Mouse (Mus musculus): ENCODE measurements around the gene Abtb2. TPM values are rescaled to one million over a fixed set of nuclear protein-coding genes. Genes with fewer than 3 reads are reported as not detected.

Gene Abtb2
- polyA plus RNA-seq, 1 experiment from 2014 or later: 20.2 TPM

DNA sequence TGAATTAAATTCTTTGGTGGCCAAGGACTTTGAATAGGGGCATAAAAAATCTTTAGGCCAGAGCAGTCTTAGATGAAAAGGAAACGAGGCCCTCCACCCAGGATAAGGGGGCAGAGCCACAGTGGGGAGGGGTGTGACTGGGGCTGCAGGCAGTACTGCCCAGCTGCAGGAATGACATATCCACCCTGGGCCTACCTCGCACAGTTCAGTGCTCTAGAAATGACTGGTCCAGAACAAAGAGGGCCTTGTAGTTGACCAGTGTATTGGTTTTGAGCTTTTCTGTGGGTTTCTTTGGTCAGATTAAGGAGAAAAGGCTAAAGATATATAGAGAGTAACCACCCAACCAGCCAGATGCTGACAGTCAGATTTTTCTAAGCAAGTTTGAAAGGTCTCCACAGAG, 74.8 kb downstream of the Abtb2 start:
- H3K9me3 ChIP-seq (replicated peaks): no peaks in the 10 kb centered on the region
- no peak overlapping the region for H3K27ac ChIP-seq
- H3K4me3 ChIP-seq: no peak overlapping the region
- WGBS: 56% methylated on average over 2 of the region's 2 CpGs
- peaks cover 40% of the 10 kb centered on the region for H3K4me1 ChIP-seq (replicated peaks)
- H3K9ac ChIP-seq: no peak overlapping the region
- ATAC-seq (replicated peaks; ENCODE audit: insufficient number of reproducible peaks, insufficient read depth, low FRiP score, low read depth): no peak
- H3K27me3 ChIP-seq: no peaks in the 10 kb centered on the region
- H3K4me2 ChIP-seq: no peak overlapping the region
- no peaks in the 10 kb centered on the region for H3K36me3 ChIP-seq

DNA sequence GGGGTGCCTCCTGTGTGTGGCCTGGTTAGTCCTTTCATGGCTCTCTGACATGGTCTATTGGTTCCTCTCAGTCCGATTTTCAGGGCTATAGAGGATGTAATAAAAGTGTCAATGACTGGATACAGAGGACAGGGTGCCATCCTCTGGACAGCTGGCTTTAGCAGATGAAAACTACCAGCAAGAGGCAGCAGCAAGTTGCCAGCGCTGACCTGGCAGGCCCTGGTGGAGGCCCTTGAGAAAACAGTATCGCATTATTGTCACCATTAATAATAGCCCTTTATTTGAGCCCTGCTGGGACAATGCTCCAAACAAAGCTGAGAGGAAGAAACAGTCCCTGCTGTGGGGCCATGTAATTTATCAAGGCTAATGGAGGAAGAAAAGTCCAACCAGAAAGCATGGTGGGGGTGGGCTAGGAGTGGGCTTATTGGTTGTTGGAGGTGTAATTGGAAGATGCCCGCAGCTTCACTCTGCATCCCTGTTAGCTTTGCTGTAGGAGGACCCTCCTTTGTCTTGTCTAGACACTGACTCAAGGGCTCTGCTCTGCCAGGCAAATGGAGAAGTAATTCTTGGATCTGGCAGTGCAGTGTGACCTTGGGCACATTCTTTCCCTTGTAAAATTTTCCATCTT, 77.6 kb downstream of the Abtb2 start:
- no peak overlapping the region; the same call in 1 of the 2 replicates for H3K27ac ChIP-seq
- no peaks in the 10 kb centered on the region for H3K9me3 ChIP-seq (replicated peaks)
- no peaks in the 10 kb centered on the region for H3K36me3 ChIP-seq
- H3K4me3 ChIP-seq: no peak overlapping the region
- WGBS: 57% methylated on average over 4 of the region's 4 CpGs
- 0 out of 2 replicates have a peak, but pooled peaks have one; percentile 4 for ATAC-seq (replicated peaks; ENCODE audit: insufficient number of reproducible peaks, insufficient read depth, low FRiP score, low read depth)
- no peak overlapping the region for H3K9ac ChIP-seq
- peaks cover 34% of the 10 kb centered on the region for H3K4me1 ChIP-seq (replicated peaks)
- H3K4me2 ChIP-seq: no peak overlapping the region
- H3K27me3 ChIP-seq: no peaks in the 10 kb centered on the region

DNA sequence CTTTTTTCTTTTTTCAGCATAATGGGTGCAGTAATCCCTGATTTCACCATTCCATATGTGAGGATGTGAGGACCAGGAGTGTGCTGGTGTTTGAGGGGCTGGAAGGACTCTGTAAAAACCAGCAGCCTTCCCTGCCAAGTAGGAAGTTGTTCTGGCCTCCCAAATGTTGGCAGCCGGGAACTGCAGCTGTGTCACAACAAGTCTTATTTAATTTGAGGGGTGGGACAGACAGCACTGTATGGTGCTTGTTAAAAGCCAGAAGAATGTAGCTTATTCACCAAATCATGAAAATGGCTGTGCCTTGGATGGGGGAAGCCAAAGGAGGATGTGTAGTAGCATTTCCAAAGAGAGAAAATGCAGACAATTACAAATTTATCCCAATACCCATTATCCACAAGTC, 78.3 kb downstream of the Abtb2 start:
- no peak for ATAC-seq (replicated peaks; ENCODE audit: insufficient number of reproducible peaks, insufficient read depth, low FRiP score, low read depth)
- H3K36me3 ChIP-seq: no peaks in the 10 kb centered on the region
- H3K9ac ChIP-seq: no peak overlapping the region
- H3K27me3 ChIP-seq: no peaks in the 10 kb centered on the region
- H3K4me1 ChIP-seq (replicated peaks): peaks cover 29% of the 10 kb centered on the region
- 39% methylated on average over 1 of the region's 1 CpGs for WGBS
- H3K4me2 ChIP-seq: no peak overlapping the region
- no peak overlapping the region for H3K27ac ChIP-seq
- H3K4me3 ChIP-seq: no peak overlapping the region
- H3K9me3 ChIP-seq (replicated peaks): no peaks in the 10 kb centered on the region

DNA sequence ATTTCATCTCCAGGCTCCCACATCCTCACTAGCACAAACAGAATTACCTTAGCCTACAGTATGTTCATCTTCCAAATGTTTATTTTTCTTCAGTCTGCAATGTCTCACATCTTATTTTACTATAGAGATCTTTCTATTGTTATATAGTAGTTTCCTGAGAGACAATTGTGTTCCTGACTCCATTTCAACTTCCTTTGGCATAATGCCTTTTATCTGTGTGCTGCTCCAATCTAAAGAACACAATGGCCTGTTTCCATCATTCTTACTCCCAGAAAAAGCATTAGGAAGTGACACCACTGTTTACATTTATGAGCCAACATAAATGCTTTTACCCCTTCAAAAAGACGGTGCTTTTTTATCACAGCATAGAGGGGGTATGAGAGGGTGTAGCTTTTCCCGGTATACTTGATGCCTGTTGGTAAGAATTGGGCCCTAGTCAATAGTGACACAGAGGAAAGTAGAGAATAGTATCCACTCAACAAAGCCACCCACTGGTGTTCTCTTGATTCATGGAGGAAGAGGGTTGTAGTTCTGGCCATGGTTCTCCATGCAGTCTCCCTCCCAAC, 84.3 kb downstream of the Abtb2 start:
- no peak for ATAC-seq (replicated peaks; ENCODE audit: insufficient number of reproducible peaks, insufficient read depth, low FRiP score, low read depth)
- peak overlapping the region; percentile 67 for H3K27ac ChIP-seq
- H3K9me3 ChIP-seq (replicated peaks): no peaks in the 10 kb centered on the region
- H3K4me1 ChIP-seq (replicated peaks): peaks cover 26% of the 10 kb centered on the region
- H3K9ac ChIP-seq: no peak overlapping the region
- no peaks in the 10 kb centered on the region for H3K36me3 ChIP-seq
- no peak overlapping the region for H3K4me3 ChIP-seq
- 59% methylated on average over 2 of the region's 2 CpGs for WGBS
- H3K4me2 ChIP-seq: no peak overlapping the region
- no peaks in the 10 kb centered on the region for H3K27me3 ChIP-seq

DNA sequence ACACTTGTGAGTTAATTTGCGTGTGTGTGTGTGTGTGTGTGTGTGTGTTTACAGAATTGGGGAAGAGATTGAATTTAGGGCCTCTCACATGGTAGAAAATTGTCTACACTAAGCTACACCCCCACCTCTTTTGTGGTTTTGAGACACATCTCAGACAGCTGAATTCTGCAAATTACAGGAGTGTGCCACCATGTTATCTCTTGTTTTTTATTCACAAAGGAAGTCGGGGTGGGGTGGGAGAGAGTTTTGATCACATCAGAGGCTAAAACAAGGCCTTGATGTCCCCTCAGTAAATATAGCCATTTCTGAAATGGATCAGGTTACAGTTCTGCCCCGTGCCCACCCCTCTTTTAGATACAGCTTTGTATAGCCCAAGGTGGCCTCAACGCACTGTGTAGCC, 86.0 kb downstream of the Abtb2 start:
- peaks cover 34% of the 10 kb centered on the region for H3K4me1 ChIP-seq (replicated peaks)

DNA sequence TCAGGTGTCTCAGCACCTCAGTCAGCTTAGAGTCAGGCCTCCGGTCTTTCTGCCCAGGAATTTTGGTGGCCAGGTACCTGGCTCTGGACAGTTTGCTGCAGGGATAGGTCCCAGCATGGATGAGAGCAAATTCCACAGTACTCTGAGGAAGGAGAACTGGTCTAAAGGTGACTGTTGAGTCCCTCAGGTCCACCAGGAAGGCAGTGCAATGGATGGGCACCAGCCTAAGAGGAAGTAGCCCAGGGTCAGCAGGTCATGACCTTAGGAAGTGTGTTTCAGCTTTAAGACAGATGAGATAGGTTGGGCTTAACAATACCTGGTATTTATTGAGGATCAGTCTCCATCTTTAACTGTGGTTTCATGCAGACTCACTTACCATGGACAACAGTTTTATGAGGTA, 88.9 kb downstream of the Abtb2 start:
- Histone ChIP-seq H3K9me3 (replicated peaks) (no peaks in the 10 kb centered on the region), H3K36me3 (no peaks in the 10 kb centered on the region), H3K4me1 (replicated peaks) (peaks cover 53% of the 10 kb centered on the region), H3K4me2 (no peak overlapping the region), H3K9ac (no peak overlapping the region), H3K27ac (no peak overlapping the region), H3K27me3 (no peaks in the 10 kb centered on the region), H3K4me3 (no peak overlapping the region)
- no peak for ATAC-seq (replicated peaks; ENCODE audit: insufficient number of reproducible peaks, insufficient read depth, low FRiP score, low read depth)
- WGBS: 97% methylated on average over 1 of the region's 1 CpGs

More for the DNA sequence above, 86.0 kb downstream of the Abtb2 start:
- no peak overlapping the region for H3K27ac ChIP-seq
- no peaks in the 10 kb centered on the region for H3K27me3 ChIP-seq
- WGBS: 69% methylated on average over 4 of the region's 4 CpGs
- H3K4me3 ChIP-seq: no peak overlapping the region
- no peak overlapping the region for H3K9ac ChIP-seq
- H3K36me3 ChIP-seq: no peaks in the 10 kb centered on the region
- no peak overlapping the region for H3K4me2 ChIP-seq
- H3K9me3 ChIP-seq (replicated peaks): no peaks in the 10 kb centered on the region
- ATAC-seq (replicated peaks; ENCODE audit: insufficient number of reproducible peaks, insufficient read depth, low FRiP score, low read depth): no peak

DNA sequence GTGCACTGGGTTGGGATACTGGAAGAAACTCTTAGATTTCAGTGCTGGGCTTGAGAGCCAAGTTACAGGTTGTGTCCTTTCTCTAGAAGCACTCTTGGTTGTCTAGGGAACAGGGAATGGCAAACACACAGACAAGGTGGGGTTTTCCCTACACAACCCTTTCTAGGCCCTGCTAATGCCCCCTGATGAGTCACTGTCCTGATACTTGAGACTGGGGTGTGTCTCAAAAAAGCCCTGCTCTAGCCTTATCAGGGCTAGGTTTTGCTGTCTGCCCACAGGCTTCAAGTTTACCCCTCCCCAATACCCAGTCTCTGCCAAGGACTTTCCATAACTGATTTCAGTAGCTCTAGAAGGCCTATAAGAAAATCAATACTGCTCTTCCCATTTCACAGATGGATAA, 89.9 kb downstream of the Abtb2 start:
- H3K9ac ChIP-seq: no peak overlapping the region
- peaks cover 56% of the 10 kb centered on the region for H3K4me1 ChIP-seq (replicated peaks)

DNA sequence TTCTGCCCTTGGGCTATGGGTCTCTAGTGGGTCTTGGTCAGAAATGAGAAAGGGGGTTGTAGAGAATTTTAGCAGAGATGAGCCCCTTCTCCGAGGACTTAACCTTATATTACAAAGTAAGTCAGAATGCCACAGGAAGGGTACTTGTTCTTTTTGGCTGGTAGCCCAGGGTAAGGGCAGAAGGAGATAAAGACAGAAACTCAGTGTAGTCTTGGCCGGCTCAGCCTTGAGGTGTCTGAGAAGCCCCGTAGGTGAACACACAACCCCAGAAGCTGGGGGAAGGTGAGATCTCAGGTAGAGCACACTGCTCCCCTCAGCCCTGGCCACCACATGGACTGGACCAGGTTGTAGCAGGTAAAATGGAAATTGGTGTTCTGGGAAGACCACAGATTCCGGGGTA, 93.1 kb downstream of the Abtb2 start:
- no peaks in the 10 kb centered on the region for H3K9me3 ChIP-seq (replicated peaks)
- no peak overlapping the region for H3K4me2 ChIP-seq
- H3K4me1 ChIP-seq (replicated peaks): peaks cover 70% of the 10 kb centered on the region
- no peak overlapping the region for H3K4me3 ChIP-seq
- WGBS: 43% methylated on average over 4 of the region's 4 CpGs
- H3K27ac ChIP-seq: 0 out of 2 replicates have a peak overlapping the region, but pooled peaks have one; percentile 5
- no peak for ATAC-seq (replicated peaks; ENCODE audit: insufficient number of reproducible peaks, insufficient read depth, low FRiP score, low read depth)
- H3K36me3 ChIP-seq: no peaks in the 10 kb centered on the region
- H3K9ac ChIP-seq: no peak overlapping the region
- H3K27me3 ChIP-seq: no peaks in the 10 kb centered on the region

More for the DNA sequence above, 89.9 kb downstream of the Abtb2 start:
- no peaks in the 10 kb centered on the region for H3K27me3 ChIP-seq
- ATAC-seq (replicated peaks; ENCODE audit: insufficient number of reproducible peaks, insufficient read depth, low FRiP score, low read depth): no peak
- H3K4me3 ChIP-seq: no peak overlapping the region
- no peaks in the 10 kb centered on the region for H3K36me3 ChIP-seq
- no peak overlapping the region for H3K4me2 ChIP-seq
- no peaks in the 10 kb centered on the region for H3K9me3 ChIP-seq (replicated peaks)
- H3K27ac ChIP-seq: no peak overlapping the region

DNA sequence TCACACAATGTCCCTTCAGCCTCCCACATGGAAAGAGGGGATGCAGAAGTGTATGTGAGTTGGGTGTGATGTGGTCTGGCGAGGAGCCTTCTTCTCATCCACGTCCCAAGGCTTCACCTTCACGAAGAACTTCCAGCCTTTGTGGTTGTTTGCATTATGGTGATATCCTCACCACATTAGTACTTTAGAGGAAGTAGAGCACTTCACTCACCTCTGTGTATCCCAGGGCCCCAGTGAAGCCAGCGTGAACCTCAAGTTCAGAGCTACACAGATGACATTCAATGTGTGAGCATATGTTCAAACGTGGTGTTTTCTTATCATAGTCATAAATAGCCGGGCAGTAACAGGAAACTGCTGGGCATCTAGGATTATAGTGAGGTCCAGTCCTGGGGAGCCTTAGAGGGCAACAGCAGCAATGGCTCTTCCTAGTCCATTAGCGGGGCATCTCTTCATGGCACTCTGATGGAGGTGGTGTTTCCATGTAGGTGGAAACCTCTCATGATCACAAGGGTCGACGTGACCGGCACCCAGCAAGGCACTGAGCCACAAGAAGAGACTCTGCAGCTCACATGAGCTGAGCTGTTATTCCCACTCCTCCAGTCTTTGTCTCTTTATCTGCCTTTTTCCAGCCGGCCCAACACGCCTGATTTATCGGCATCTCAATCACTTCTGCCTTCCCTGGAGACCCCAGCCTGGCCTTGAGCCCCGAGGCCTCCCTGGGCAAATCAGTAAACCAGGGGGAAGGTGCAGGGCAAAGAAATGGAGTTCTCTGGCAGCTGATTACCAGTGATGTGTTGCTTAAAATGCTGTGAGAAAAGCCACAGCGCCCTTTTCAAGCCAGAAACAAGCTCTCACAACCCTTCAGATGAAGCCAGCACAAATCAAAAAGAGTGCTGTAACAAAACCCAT, 93.8 kb downstream of the Abtb2 start:
- Histone ChIP-seq H3K27ac (0 out of 2 replicates have a peak overlapping the region, but pooled peaks have one; percentile 16), H3K4me3 (no peak overlapping the region), H3K36me3 (no peaks in the 10 kb centered on the region), H3K4me1 (replicated peaks) (peaks cover 69% of the 10 kb centered on the region), H3K27me3 (no peaks in the 10 kb centered on the region), H3K9me3 (replicated peaks) (no peaks in the 10 kb centered on the region), H3K9ac (no peak overlapping the region), H3K4me2 (no peak overlapping the region)
- no peak for ATAC-seq (replicated peaks; ENCODE audit: insufficient number of reproducible peaks, insufficient read depth, low FRiP score, low read depth)
- WGBS: 47% methylated on average over 15 of the region's 15 CpGs

DNA sequence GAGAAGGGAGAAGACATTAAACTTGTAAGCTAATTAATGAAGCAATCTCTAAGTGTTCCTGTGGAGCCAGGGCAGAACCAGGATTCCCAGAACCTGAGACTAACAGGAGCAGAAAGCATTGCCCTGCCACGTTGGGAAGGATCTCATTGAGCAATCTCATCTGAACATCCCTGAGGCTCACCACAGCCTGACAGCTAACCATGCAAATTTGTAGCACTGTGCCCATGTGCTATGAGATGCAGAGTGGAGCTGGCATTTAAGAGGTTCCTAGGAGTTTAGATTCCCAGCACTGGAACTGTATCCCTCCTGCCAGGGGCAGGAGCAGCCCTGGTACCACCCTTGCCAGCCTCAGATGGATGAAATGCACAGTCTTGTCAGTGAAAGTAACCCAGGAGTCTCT, 95.6 kb downstream of the Abtb2 start:
- Histone ChIP-seq H3K4me2 (no peak overlapping the region), H3K27ac (peak overlapping the region; percentile 75), H3K27me3 (no peaks in the 10 kb centered on the region), H3K9me3 (replicated peaks) (no peaks in the 10 kb centered on the region), H3K9ac (no peak overlapping the region), H3K4me3 (no peak overlapping the region), H3K36me3 (no peaks in the 10 kb centered on the region), H3K4me1 (replicated peaks) (peaks cover 56% of the 10 kb centered on the region)
- ATAC-seq (replicated peaks; ENCODE audit: insufficient number of reproducible peaks, insufficient read depth, low FRiP score, low read depth): no peak
- 39% methylated on average over 1 of the region's 1 CpGs for WGBS

DNA sequence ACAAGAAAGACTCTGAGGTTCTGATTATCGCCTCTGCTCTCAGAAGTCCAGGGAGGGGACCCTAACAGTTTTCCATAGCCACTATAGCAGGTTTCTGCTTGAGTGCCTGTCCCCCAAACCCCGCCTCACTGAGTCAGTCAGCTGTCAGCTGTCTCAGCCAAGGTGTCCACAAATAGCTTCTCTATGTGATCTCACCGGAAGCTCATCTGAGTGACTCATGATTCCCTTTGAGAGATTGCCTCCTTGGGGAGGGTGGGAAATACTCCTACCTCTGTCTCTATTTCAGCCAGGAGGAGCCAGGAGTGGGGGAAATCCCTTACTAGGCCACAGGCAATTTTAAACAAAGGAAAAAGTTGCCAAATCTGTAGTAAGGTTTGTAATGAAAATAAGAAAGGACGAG, 96.0 kb downstream of the Abtb2 start:
- H3K9ac ChIP-seq: no peak overlapping the region
- 22% methylated on average over 4 of the region's 4 CpGs for WGBS

More for the DNA sequence above, 96.0 kb downstream of the Abtb2 start:
- Histone ChIP-seq H3K4me2 (no peak overlapping the region), H3K27ac (peak overlapping the region; percentile 75), H3K36me3 (no peaks in the 10 kb centered on the region), H3K4me3 (no peak overlapping the region), H3K9me3 (replicated peaks) (no peaks in the 10 kb centered on the region), H3K4me1 (replicated peaks) (peaks cover 56% of the 10 kb centered on the region), H3K27me3 (no peaks in the 10 kb centered on the region)
- peak; percentile 81; the same call in 1 of the 2 replicates for ATAC-seq (replicated peaks; ENCODE audit: insufficient number of reproducible peaks, insufficient read depth, low FRiP score, low read depth)

Measured in heart, embryonic 15.5 days (tissue).